Mouse (Mus musculus) lung, embryonic 14.5 days (tissue): Measurements from ENCODE around the gene Hpcal1. TPM values are rescaled to one million over a fixed set of nuclear protein-coding genes. Genes with fewer than 3 reads are reported as not detected.
"Not testable (repeated sequence)": the region's sequence is repeated elsewhere in the genome, so short reads cannot be mapped to it uniquely, and the experiment has no call there.

Experiments
- ATAC-seq: fragments of 200-750 bp; cut with Nextera tagmentation; 2 replicates; pipeline ENCODE4 v1.8.0; 2017; ENCODE audit warnings: mild to moderate bottlenecking, moderate TSS enrichment, moderate library complexity; ENCODE audit not compliant: insufficient read depth
- DNase-seq: peaks from one replicate; pipeline ENCODE4 v3.0.0-alpha.2; 2015
- H3K27ac ChIP-seq: fragments of 300-500 bp; sonication (generic); 2 replicates; pipeline ENCODE4 v1.5.1; 2014; ENCODE audit warnings: low read depth, mild to moderate bottlenecking, moderate library complexity
- H3K27me3 ChIP-seq: fragments of 300-500 bp; sonication (generic); 2 replicates; pipeline ENCODE4 v1.6.1; 2014; ENCODE audit warnings: low read length, control low read depth; ENCODE audit not compliant: insufficient read depth
- H3K36me3 ChIP-seq: fragments of 300-500 bp; sonication (generic); 2 replicates; pipeline ENCODE4 v1.6.1; 2014; ENCODE audit warnings: control low read depth; ENCODE audit not compliant: insufficient read depth
- H3K4me1 ChIP-seq: fragments of 300-500 bp; sonication (generic); 2 replicates; pipeline ENCODE4 v1.6.1; 2014; ENCODE audit warnings: antibody characterized with exemption, control low read depth; ENCODE audit not compliant: insufficient read depth
- H3K4me2 ChIP-seq: fragments of 300-500 bp; sonication (generic); 2 replicates; pipeline ENCODE4 v1.6.1; 2014; ENCODE audit warnings: mild to moderate bottlenecking
- H3K4me3 ChIP-seq: fragments of 300-500 bp; sonication (generic); 2 replicates; pipeline ENCODE4 v1.5.1; 2014; ENCODE audit warnings: low read depth, low read length
- H3K9ac ChIP-seq: fragments of 300-500 bp; sonication (generic); 2 replicates; pipeline ENCODE4 v1.6.1; 2014
- H3K9me3 ChIP-seq: fragments of 300-500 bp; sonication (generic); 2 replicates; pipeline ENCODE4 v1.6.1; 2016; ENCODE audit warnings: low read depth, low read length, control low read depth
- CTCF ChIP-seq: IDR thresholded peaks from 2 replicates; pipeline ENCODE4 v1.5.1; 2016; ENCODE audit warnings: antibody characterized with exemption, low read depth
- WGBS: fragments of 180-500 bp; shearing (Covaris S2); extraction: QIAGEN DNeasy Blood & Tissue Kit; methylation state at CpG from one replicate; pipeline ENCODE4 v1.1.7; 2014; 5-methylcytosine and 5-hydroxymethylcytosine counted together
- polyA plus RNA-seq: library from polyadenylated mRNA; unstranded; fragments of >200 nt; fragmentation: Nextera tagmentation; extraction: Ambion mirVana; gene quantifications from 2 replicates; pipeline ENCODE4 v1.2.1, GENCODE M21; 2014

The Hpcal1 gene
- polyA plus RNA-seq, 1 experiment from 2014 or later: 52.4 TPM

GRCm38 (mm10) chr12:17764005-17764404, 73.3 kb downstream of the Hpcal1 start:
- no peak for ATAC-seq
- TF ChIP-seq CTCF: no peak
- Histone ChIP-seq H3K36me3 (no peaks in the 10 kb centered on the region), H3K4me1 (no peaks in the 10 kb centered on the region), H3K4me2 (no peak overlapping the region), H3K9ac (no peak overlapping the region), H3K27me3 (no peaks in the 10 kb centered on the region), H3K9me3 (no peaks in the 10 kb centered on the region), H3K4me3 (no peak overlapping the region), H3K27ac (no peak overlapping the region)
- no peak for DNase-seq
- 78% methylated on average over 3 of the region's 3 CpGs for whole genome bisulfite sequencing

GRCm38 (mm10) chr12:17767567-17767966, 76.9 kb downstream of the Hpcal1 start:
- H3K9me3 ChIP-seq, H3K4me3 ChIP-seq, H3K36me3 ChIP-seq, H3K4me2 ChIP-seq, H3K27ac ChIP-seq, H3K9ac ChIP-seq, DNase-seq, H3K4me1 ChIP-seq, H3K27me3 ChIP-seq, ATAC-seq: not testable (repeated sequence)
- WGBS: 59% methylated on average over 1 of the region's 1 CpGs

DNA sequence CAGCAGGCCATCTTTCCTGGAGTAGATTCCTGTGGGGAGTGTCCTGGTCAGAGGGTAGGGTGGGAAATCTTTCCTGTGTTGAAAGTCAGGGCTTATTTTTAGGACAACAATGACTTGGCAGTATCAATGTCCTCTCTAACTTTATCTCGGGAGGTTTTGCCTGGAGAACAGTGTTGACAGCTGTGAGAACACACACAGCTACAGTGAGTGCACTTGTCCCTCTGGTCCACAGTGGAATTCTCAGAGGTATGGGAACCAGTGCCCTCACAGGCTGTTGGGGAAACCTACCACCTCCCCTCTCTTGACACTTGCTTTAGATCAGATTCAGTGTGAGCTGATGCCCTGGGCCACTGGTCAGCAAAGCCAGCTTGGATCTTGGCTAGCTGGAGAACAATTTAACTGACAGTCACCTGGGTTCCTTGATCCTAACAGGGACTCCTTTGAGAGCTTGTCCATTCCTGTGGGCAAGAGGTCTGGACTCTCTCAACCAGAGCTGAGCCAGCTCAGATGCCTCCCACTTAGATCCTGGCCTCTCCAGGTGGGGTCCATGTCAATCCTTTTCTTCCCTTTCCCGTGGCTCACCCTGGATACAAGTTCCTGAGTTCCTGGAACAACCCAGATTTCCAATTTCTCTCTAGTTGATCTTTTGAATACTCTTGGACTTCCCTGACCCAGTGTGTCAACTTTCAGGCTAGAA, 79.0 kb downstream of the Hpcal1 start:
- peak; percentile 35; the same call in 1 of the 2 replicates for ATAC-seq
- no peak overlapping the region for H3K4me2 ChIP-seq
- no peak overlapping the region for H3K27ac ChIP-seq

DNA sequence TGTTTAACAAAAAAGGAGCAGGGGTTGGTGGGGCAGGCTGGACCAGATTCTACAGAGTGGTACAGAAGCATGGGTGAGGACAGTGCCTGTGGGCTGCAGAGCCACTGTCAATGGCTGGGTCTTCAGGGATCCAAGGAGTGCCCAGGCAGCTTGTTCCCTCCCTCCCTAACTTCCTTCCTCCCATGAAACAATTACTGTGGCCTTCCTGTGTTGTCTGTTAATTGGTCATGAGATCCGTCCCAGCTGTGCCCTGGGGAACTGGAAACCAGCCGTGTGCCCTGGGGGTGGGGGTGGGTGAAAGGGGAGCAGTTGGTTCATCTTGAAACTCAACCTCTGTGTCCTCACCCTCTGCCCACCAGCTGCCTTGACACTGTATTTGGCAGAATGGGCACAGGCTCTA, 79.9 kb downstream of the Hpcal1 start:
- no peak overlapping the region for H3K9ac ChIP-seq
- ATAC-seq (peak; percentile 54; the same call in 1 of the 2 replicates), DNase-seq (peak; percentile 43)
- H3K4me3 ChIP-seq: no peak overlapping the region
- no peaks in the 10 kb centered on the region for H3K9me3 ChIP-seq
- no peaks in the 10 kb centered on the region for H3K36me3 ChIP-seq
- no peak for TF ChIP-seq CTCF
- H3K4me1 ChIP-seq: no peaks in the 10 kb centered on the region
- 42% methylated on average over 2 of the region's 2 CpGs for WGBS
- no peak overlapping the region for H3K4me2 ChIP-seq
- H3K27ac ChIP-seq: no peak overlapping the region
- no peaks in the 10 kb centered on the region for H3K27me3 ChIP-seq

More for the DNA sequence above, 79.0 kb downstream of the Hpcal1 start:
- DNase-seq: no peak
- no peaks in the 10 kb centered on the region for H3K4me1 ChIP-seq
- TF ChIP-seq CTCF: no peak
- no peak overlapping the region for H3K9ac ChIP-seq
- H3K27me3 ChIP-seq: no peaks in the 10 kb centered on the region
- no peaks in the 10 kb centered on the region for H3K36me3 ChIP-seq
- WGBS: 53% methylated on average over 2 of the region's 2 CpGs
- no peaks in the 10 kb centered on the region for H3K9me3 ChIP-seq
- no peak overlapping the region for H3K4me3 ChIP-seq

DNA sequence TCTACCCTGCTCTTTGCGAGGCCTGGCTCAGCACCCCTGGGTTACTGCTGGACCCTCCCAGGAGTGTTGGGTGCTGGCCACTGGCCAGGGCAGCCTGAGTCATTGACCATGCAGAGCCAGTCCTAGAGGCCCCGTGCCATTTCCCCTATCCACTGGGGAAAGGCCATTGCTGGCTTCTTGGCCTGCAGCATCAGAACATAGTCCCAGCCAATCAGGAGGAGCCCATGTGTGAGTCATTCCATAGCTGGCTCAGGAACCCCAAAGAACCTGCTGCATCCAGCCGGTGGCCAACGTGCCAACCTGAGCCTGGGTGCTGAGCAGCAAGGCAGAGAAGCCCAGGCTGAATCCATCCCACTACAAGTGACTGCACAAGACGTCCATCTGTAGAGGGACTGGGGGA, 83.1 kb downstream of the Hpcal1 start:
- H3K27ac ChIP-seq, H3K36me3 ChIP-seq, H3K9me3 ChIP-seq, H3K9ac ChIP-seq, H3K4me2 ChIP-seq, DNase-seq, H3K4me1 ChIP-seq, H3K4me3 ChIP-seq, ATAC-seq, H3K27me3 ChIP-seq: not testable (repeated sequence)
- WGBS: 76% methylated on average over 5 of the region's 5 CpGs

DNA sequence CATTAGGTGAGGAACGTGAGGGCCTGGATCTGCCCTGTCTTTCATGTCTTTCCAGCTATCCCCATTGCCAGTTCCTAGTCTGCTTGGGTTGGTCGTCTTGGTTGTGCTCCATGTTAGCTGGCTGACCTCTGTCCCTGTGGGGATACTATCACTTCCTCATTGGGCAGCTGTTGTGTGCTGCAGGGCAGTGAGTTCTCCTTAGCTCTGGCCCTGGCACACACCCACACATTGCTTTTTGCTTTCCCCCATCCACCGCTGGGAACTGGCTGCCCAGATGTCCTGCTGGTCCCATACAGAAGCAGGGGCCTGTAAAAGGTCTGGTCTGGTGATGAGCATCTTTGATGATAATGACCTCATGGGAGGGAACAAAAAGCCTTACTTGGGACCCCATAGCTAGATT, 84.2 kb downstream of the Hpcal1 start:
- H3K36me3 ChIP-seq, DNase-seq, H3K9ac ChIP-seq, H3K27me3 ChIP-seq, H3K4me1 ChIP-seq, H3K4me2 ChIP-seq, ATAC-seq, H3K9me3 ChIP-seq, H3K4me3 ChIP-seq, H3K27ac ChIP-seq: not testable (repeated sequence)
- WGBS: 71% methylated on average over 3 of the region's 3 CpGs

DNA sequence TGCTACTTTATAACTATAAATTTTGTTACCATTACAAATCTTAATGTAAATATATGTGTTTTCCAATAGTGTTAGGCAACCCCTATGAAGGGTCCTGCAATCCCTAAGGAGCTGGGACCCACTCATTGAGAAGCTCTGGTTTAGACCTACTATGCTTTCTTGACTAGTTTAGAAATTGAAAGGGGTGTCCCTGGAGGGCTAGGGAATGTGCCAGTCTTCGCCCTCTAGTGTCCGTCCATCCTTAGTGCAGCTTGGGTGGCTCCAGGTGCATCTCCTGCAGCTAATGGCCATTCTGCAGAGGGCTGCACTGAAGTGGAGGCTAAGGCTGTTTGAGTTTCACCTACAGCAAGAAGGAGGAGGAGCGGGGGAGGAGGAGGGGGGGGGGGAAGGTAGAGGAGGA, 87.7 kb downstream of the Hpcal1 start:
- WGBS: 15% methylated on average over 2 of the region's 3 CpGs
- ATAC-seq: no peak

GRCm38 (mm10) chr12:17779093-17779492, 88.4 kb downstream of the Hpcal1 start:
- no peak for TF ChIP-seq CTCF
- no peak overlapping the region for H3K9ac ChIP-seq
- ATAC-seq (no peak), DNase-seq (no peak)
- H3K36me3 ChIP-seq: no peaks in the 10 kb centered on the region
- no peaks in the 10 kb centered on the region for H3K27me3 ChIP-seq
- H3K4me3 ChIP-seq: no peak overlapping the region
- H3K4me2 ChIP-seq: no peak overlapping the region
- H3K27ac ChIP-seq: no peak overlapping the region
- no peaks in the 10 kb centered on the region for H3K4me1 ChIP-seq
- no peaks in the 10 kb centered on the region for H3K9me3 ChIP-seq
- 35% methylated on average over 3 of the region's 3 CpGs for WGBS

More for the DNA sequence above, 87.7 kb downstream of the Hpcal1 start:
- no peaks in the 10 kb centered on the region for H3K27me3 ChIP-seq
- H3K4me2 ChIP-seq: no peak overlapping the region
- H3K36me3 ChIP-seq: no peaks in the 10 kb centered on the region
- peak; percentile 62 for DNase-seq
- peak; percentile 81 for TF ChIP-seq CTCF
- no peak overlapping the region for H3K4me3 ChIP-seq
- H3K9me3 ChIP-seq: no peaks in the 10 kb centered on the region
- H3K9ac ChIP-seq: no peak overlapping the region
- H3K27ac ChIP-seq: no peak overlapping the region
- no peaks in the 10 kb centered on the region for H3K4me1 ChIP-seq
